Mouse (Mus musculus) embryonic facial prominence, embryonic 10.5 days (tissue): Measurements from ENCODE around the gene Hivep3. TPM values are rescaled to one million over a fixed set of nuclear protein-coding genes. Genes with fewer than 3 reads are reported as not detected.

Experiments used
- DNase-seq: peaks from one replicate; pipeline ENCODE4 v3.0.0-alpha.2; 2017; ENCODE audit warnings: low spot score
- H3K27ac ChIP-seq: fragments of 300-500 bp; sonication (generic); replicated peaks from 2 replicates; pipeline ENCODE4 v1.5.1; 2016; ENCODE audit warnings: mild to moderate bottlenecking
- H3K27me3 ChIP-seq: fragments of 300-500 bp; sonication (generic); replicated peaks from 2 replicates; pipeline ENCODE4 v1.6.1; 2016; ENCODE audit warnings: low read depth, mild to moderate bottlenecking; ENCODE audit not compliant: poor library complexity, severe bottlenecking
- H3K36me3 ChIP-seq: fragments of 300-500 bp; sonication (generic); replicated peaks from 2 replicates; pipeline ENCODE4 v1.6.1; 2016; ENCODE audit warnings: mild to moderate bottlenecking, moderate library complexity
- H3K4me1 ChIP-seq: fragments of 300-500 bp; sonication (generic); 2 replicates; pipeline ENCODE4 v1.6.1; 2016
- H3K4me3 ChIP-seq: fragments of 300-500 bp; sonication (generic); 2 replicates; pipeline ENCODE4 v1.5.1; 2016; ENCODE audit warnings: mild to moderate bottlenecking, moderate library complexity
- H3K9me3 ChIP-seq: fragments of 300-500 bp; sonication (generic); 2 replicates; pipeline ENCODE4 v1.6.1; 2016; ENCODE audit warnings: mild to moderate bottlenecking
- WGBS: fragments of 180-500 bp; shearing (Covaris S2); methylation state at CpG from one replicate; pipeline ENCODE4 v1.1.7; 2016; 5-methylcytosine and 5-hydroxymethylcytosine counted together
- polyA plus RNA-seq: library from polyadenylated mRNA; unstranded; fragments of >200 nt; fragmentation: Nextera tagmentation; extraction: Ambion mirVana; gene quantifications from 2 replicates; pipeline ENCODE4 v1.2.1, GENCODE M21; 2016

The Hivep3 gene
- polyA plus RNA-seq, 1 experiment from 2014 or later: 1.5 TPM

DNA sequence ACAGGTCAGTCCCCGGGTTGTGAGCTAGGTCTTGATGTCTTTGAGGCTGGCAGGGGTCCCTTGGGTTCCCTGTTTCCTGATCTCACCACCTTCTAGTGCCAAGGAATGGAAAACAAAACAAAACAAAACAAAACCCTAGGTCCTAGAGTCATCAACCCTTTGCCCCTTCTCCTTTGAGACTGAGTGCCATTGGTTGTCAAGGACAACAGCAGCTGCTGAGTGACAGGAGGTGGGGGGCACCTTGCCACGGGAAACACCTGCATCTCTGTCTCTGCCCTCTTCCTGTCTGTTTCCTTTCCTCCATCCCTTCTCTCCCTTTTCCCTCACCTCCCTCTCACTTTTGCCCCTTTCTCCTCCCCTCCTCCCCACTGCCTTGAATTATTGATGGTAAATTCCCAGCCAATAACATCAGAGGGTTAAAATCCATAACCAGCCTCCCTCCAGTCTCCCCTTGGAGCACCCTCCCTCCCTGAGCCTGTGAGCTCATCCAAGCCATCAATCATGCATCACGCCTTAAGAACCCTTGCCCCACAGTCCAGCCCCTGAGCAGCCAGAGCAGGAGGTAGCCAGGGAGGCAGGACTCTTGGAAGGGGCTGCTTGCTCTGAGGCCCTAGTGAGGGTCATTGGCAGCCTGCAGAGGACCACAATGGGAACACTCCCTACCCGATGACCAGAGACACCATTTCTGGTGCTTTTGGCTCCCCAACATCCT is 253.9 kb downstream of the Hivep3 start:
- no peaks in the 10 kb centered on the region for H3K27me3 ChIP-seq
- H3K4me3 ChIP-seq: no peak overlapping the region
- H3K4me1 ChIP-seq: peaks cover 16% of the 10 kb centered on the region
- no peaks in the 10 kb centered on the region for H3K9me3 ChIP-seq
- no peak for DNase-seq
- H3K27ac ChIP-seq: no peak overlapping the region
- 57% methylated on average over 4 of the region's 4 CpGs for WGBS
- no peaks in the 10 kb centered on the region for H3K36me3 ChIP-seq

DNA sequence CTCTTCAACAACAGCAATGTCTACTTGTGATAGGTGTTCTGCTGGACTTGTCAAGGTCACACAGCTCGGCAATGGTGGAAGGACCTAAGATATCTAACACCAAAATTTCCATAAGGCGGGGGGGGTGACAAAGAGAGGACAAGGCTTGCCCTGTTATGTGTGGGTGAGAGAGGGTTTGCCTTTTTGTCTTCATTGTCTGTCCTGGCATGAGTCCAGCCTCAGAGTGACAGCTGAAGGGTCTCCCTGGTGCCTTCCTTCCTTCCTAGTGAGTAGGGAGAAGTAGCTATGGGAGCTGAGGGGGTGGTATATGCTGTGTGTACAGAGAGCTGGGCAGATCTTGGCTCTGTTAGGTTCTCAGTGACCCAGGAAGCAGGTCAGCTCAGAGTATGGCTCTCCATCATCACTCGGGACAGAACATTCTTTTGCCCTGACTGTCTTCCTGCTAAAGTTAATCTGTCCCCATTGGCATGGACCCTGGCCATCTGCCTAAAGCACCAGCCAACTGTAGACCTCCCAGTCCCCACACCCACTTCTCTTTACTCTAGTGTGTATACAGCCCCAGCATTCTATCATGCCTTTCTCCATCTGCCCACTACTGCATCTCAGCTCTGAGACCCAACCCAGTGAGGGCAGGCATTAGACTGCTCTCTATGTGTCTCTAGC is 255.6 kb downstream of the Hivep3 start:
- H3K27me3 ChIP-seq: no peaks in the 10 kb centered on the region
- DNase-seq: no peak
- H3K4me3 ChIP-seq: no peak overlapping the region
- H3K27ac ChIP-seq: no peak overlapping the region; the same call in 1 of the 2 replicates
- H3K36me3 ChIP-seq: no peaks in the 10 kb centered on the region
- H3K4me1 ChIP-seq: peaks cover 16% of the 10 kb centered on the region
- 81% methylated on average over 3 of the region's 3 CpGs for WGBS
- H3K9me3 ChIP-seq: no peaks in the 10 kb centered on the region

DNA sequence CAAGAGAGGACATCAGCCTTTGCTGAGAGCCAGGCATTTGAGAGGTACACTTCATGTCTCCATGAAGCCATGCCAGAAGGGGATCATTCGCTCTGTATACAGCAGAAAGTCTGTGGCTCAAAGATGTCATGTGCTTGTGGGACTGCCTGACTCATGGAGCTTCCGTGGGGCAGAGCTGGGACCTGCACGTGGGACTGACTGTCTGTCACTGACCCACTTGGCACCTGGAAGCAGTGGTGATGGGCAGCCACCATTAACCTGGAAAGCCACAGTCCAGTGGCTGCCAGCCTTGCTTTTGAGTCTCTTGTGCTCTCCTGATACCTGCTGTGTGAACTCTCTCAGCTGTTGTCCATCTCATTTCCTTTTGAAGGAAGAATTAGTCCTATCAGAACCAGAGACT is 256.8 kb downstream of the Hivep3 start:
- Histone ChIP-seq H3K4me1 (peaks cover 16% of the 10 kb centered on the region), H3K27ac (no peak overlapping the region), H3K36me3 (no peaks in the 10 kb centered on the region), H3K4me3 (no peak overlapping the region), H3K9me3 (no peaks in the 10 kb centered on the region), H3K27me3 (no peaks in the 10 kb centered on the region)
- 82% methylated on average over 3 of the region's 3 CpGs for WGBS
- DNase-seq: no peak

DNA sequence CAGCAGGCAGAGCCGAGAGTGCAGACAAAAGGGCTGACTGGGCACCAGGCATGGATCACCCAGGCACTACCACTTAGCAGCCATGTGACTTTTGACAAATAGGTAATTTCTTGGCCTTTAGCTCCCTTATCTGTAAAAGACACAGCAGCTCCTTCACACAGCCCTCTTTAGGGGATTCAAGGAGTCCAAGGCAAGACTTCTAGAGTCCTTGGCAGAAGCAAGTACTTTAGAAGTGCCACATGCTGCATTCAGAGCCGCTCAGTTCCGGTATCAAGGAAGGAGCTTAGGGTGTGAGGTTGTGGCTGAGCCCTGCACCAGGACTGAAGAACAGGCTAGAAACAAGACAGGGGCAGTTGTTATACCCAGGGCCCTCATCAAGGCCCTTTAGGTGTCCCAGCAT is 257.3 kb downstream of the Hivep3 start:
- no peak for DNase-seq
- Histone ChIP-seq H3K27me3 (no peaks in the 10 kb centered on the region), H3K4me1 (peaks cover 16% of the 10 kb centered on the region), H3K27ac (no peak overlapping the region), H3K4me3 (no peak overlapping the region), H3K9me3 (no peaks in the 10 kb centered on the region), H3K36me3 (no peaks in the 10 kb centered on the region)
- 87% methylated on average over 3 of the region's 3 CpGs for WGBS

DNA sequence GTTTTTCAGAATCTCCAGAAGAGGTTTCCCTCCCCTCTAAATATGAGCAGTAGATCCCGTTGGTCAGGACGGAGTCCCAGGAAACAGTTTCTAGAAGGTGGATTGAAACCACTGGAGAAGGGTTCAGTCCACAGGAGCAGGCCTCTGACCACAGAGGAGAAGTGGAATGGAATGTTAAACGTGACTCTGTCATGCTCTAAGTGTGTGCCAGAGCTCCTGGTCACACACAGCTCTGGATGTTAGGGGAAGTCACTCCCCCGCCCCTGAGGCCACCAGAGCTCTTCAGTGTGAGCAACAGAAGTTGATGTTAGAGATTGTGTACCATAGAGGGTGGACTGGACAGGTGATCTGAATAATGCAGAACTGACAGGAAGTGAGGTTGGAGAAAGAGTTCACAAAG is 258.2 kb downstream of the Hivep3 start:
- H3K4me3 ChIP-seq: no peak overlapping the region
- no peak for DNase-seq
- peaks cover 12% of the 10 kb centered on the region for H3K4me1 ChIP-seq
- H3K27me3 ChIP-seq: no peaks in the 10 kb centered on the region
- no peaks in the 10 kb centered on the region for H3K9me3 ChIP-seq
- no peak overlapping the region for H3K27ac ChIP-seq
- no peaks in the 10 kb centered on the region for H3K36me3 ChIP-seq
- WGBS: 71% methylated on average over 4 of the region's 4 CpGs

DNA sequence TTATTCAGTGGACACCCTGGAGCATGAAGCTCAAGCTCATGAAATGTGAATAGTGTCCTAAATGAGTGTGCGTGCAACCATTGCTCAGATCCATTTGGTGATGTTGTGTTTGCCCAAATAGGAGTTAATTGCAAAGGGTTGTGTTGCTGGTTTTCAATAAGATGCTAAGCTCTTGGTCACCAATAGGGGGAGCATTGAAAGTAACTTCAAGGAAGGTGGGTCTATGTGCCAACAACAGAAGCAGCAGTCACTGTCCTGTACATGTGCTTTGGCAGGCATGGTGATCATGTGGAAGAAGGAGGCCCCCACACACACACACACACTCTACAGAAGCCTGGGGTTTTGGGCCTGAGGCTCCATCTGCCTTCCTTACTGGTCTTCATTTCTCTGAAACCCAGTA is 262.8 kb downstream of the Hivep3 start:
- no peak overlapping the region for H3K27ac ChIP-seq
- WGBS: 90% methylated on average over 1 of the region's 1 CpGs

DNA sequence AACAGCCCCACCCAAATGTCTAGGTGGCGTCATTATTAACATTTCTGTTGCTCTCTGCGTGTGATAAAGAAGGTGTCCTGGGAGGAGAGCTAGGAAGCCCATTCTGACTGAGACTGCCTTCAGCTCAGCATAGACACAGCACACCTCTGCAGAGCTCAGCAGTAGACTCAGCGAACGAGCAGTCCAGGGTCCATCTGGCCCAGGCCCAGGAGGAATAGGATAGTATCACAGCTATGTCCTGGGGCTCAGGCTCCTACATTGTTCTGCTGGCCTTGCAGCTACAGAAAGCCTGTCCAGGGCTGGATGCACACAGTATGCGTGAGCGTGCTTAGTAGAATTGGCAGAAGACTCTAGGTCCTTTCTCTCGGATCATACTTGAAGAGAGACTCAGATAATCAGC is 263.8 kb downstream of the Hivep3 start:
- WGBS: 89% methylated on average over 7 of the region's 7 CpGs
- Histone ChIP-seq H3K36me3 (no peaks in the 10 kb centered on the region), H3K27ac (no peak overlapping the region), H3K27me3 (no peaks in the 10 kb centered on the region), H3K4me3 (no peak overlapping the region), H3K4me1 (peaks cover 11% of the 10 kb centered on the region; the same call in 1 of the 2 replicates), H3K9me3 (no peaks in the 10 kb centered on the region)
- DNase-seq: no peak

More for the DNA sequence above, 262.8 kb downstream of the Hivep3 start:
- Histone ChIP-seq H3K4me3 (no peak overlapping the region), H3K36me3 (no peaks in the 10 kb centered on the region), H3K4me1 (peaks cover 11% of the 10 kb centered on the region; the same call in 1 of the 2 replicates), H3K27me3 (no peaks in the 10 kb centered on the region), H3K9me3 (no peaks in the 10 kb centered on the region)
- DNase-seq: no peak

DNA sequence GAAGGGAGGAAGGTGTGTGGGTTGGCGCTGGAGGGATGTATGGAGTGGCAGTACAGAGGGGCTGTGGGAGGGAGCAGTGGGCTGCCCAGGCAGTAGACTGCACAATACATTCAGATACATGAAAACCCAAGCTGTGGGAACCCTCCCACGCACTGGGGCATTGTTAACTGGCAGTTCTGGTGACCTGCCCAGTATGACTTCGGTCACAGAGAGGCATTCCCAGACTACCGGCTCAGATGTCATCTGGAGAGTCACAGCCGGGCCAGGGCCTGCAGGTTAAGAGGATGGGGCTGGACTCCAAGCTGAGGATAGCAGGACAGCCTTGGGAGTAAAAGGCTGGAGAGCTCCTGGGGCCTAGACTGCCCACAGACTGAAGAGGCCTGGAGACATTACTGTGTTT is 265.3 kb downstream of the Hivep3 start:
- DNase-seq: no peak
- Histone ChIP-seq H3K27ac (no peak overlapping the region), H3K27me3 (no peaks in the 10 kb centered on the region), H3K4me3 (no peak overlapping the region), H3K9me3 (no peaks in the 10 kb centered on the region), H3K4me1 (peaks cover 11% of the 10 kb centered on the region; the same call in 1 of the 2 replicates), H3K36me3 (no peaks in the 10 kb centered on the region)
- WGBS: 74% methylated on average over 5 of the region's 5 CpGs

DNA sequence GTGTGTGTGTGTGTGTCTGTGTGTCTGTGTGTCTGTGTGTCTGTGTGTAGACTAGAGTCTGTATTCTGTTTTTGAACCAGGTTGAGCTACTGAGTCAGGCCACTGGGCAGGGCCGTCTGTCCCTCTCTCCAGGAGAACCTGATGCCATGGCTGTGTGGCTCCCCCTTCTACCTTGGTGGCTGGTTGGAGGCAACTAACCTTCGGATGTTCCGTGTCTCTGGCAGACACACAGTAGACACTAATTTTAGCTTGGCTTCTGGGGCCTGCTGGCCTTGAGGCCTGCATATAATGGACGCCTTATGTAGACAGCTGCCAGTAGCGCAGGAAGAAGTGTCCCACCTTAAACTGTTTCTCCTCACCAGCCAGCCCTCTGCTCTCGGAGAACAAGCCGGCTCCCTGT is 267.3 kb downstream of the Hivep3 start:
- Histone ChIP-seq H3K4me1 (peaks cover 11% of the 10 kb centered on the region; the same call in 1 of the 2 replicates), H3K27ac (no peak overlapping the region), H3K9me3 (no peaks in the 10 kb centered on the region), H3K36me3 (no peaks in the 10 kb centered on the region), H3K4me3 (no peak overlapping the region), H3K27me3 (no peaks in the 10 kb centered on the region)
- 60% methylated on average over 7 of the region's 7 CpGs for WGBS
- DNase-seq: no peak

DNA sequence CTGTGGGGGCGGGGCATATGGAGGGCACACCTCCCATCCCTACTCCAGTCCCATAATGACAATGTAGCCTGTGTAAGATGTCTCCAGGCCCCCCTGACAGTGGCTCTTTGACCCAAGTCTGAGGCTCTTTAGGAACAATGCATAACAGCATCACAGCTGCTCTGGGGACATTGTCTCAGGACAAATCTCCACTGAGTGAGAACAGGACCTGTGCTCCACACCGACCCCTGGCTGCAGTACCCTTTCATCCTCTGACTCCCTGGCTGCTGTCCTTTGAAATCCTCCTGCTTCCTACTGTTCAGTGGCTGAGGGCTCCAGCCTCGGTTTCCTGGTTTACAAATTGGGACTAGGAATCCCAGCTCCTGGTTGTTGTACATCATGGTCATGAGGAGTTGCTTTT is 269.4 kb downstream of the Hivep3 start:
- Histone ChIP-seq H3K4me1 (peaks cover 20% of the 10 kb centered on the region; the same call in 1 of the 2 replicates), H3K4me3 (no peak overlapping the region), H3K36me3 (no peaks in the 10 kb centered on the region), H3K27me3 (no peaks in the 10 kb centered on the region), H3K27ac (no peak overlapping the region), H3K9me3 (no peaks in the 10 kb centered on the region)
- WGBS: 48% methylated on average over 3 of the region's 3 CpGs
- DNase-seq: no peak

DNA sequence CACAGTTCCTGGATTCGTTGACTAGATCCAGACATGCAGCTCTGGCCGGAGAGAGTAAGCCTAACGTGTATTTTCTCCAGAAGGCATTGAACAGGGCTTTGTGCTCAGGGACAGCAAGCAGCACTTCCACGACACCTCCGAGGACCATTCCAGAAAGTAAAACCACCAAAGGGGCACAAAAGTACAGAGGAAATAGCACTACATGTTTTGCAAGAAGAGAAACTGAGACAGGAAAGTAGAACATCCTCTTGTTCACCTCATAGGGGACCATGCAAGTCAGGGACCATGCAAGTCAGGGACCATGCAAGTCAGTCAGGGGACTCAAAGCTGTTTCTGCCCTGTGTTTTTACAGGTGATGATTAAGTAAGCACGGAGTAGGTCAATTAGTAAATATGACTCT is 272.5 kb downstream of the Hivep3 start:
- Histone ChIP-seq H3K27ac (no peak overlapping the region), H3K9me3 (no peaks in the 10 kb centered on the region), H3K4me1 (0 out of 2 replicates have a peak, but pooled peaks cover 10% of the 10 kb centered on the region), H3K27me3 (no peaks in the 10 kb centered on the region), H3K36me3 (no peaks in the 10 kb centered on the region), H3K4me3 (no peak overlapping the region)
- WGBS: 73% methylated on average over 6 of the region's 6 CpGs
- DNase-seq: no peak

DNA sequence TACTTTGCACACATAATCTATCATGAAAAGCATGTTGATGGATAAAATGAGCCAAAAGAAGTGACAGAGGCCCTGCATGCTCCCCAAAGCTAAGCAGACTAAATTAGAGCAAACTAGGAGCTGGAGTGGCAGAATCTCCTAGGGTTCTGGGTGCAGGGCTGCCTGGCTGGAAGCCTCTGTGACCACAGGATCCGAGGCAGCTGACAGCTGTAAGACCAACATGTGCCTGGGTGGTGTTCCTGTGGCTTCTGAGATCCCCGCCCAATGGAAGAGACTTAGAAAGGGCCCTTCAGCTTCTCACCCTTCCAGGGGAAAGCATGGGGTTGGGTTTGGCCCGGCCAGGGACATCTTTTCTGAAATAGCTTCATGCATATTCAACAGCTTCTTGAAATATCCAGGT is 274.3 kb downstream of the Hivep3 start:
- H3K27me3 ChIP-seq: no peaks in the 10 kb centered on the region
- peaks cover 19% of the 10 kb centered on the region for H3K4me1 ChIP-seq
- 76% methylated on average over 3 of the region's 3 CpGs for WGBS
- no peaks in the 10 kb centered on the region for H3K9me3 ChIP-seq
- H3K36me3 ChIP-seq: no peaks in the 10 kb centered on the region
- DNase-seq: no peak
- no peak overlapping the region for H3K27ac ChIP-seq
- no peak overlapping the region for H3K4me3 ChIP-seq

DNA sequence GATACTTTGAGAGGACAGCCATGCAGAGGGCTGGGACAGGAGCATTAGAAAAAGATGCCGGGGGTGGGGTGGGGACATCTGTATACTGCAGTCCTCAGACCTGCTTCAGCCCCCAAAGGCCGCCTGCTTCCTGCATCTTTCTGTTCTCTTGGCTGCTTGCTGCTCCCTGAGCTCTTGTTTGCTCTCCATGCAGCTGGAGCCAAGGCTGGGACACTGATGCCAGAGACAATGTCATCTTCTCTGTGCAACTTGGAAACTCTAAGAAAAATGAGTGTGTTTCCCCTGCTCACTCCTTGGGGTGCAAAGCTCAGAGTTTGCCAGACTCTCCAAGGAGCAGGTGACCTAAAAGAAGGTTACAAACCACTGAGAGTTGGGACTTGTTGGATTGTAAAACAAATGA is 275.6 kb downstream of the Hivep3 start:
- Histone ChIP-seq H3K9me3 (no peaks in the 10 kb centered on the region), H3K36me3 (no peaks in the 10 kb centered on the region), H3K27ac (no peak overlapping the region), H3K4me3 (no peak overlapping the region), H3K4me1 (peaks cover 19% of the 10 kb centered on the region), H3K27me3 (no peaks in the 10 kb centered on the region)
- 79% methylated on average over 2 of the region's 2 CpGs for WGBS
- no peak for DNase-seq
